Mouse (Mus musculus) cortical plate, adult 2 months (tissue): ENCODE measurements at regions not wholly inside any gene's neighbourhood (a gene's known extent, or its start where the extent isn't known, plus 50 kb on each side); places are given as distances from the start of the nearest gene placed in this dataset.

Experiments used
- H3K27ac ChIP-seq: fragments of 200-500 bp; 2 replicates; pipeline ENCODE4 v1.5.1; 2012; ENCODE audit warnings: low read length, control low read depth, inconsistent platforms; ENCODE audit not compliant: insufficient read depth
- H3K4me1 ChIP-seq: fragments of 200-500 bp; 2 replicates; pipeline ENCODE4 v1.6.1; 2011; ENCODE audit warnings: low read length; ENCODE audit not compliant: control insufficient read depth, insufficient read depth
- H3K4me3 ChIP-seq: fragments of 200-500 bp; 2 replicates; pipeline ENCODE4 v1.5.1; 2011; ENCODE audit warnings: mild to moderate bottlenecking, low read length, control low read depth; ENCODE audit not compliant: insufficient read depth
- CTCF ChIP-seq: fragments of 200-500 bp; IDR thresholded peaks from 2 replicates; pipeline ENCODE4 v1.5.1; 2011; ENCODE audit warnings: mild to moderate bottlenecking, control low read depth, low read length; ENCODE audit not compliant: insufficient read depth; ENCODE audit errors: extremely low read depth
- POLR2A ChIP-seq: fragments of 200-500 bp; IDR thresholded peaks from 2 replicates; pipeline ENCODE4 v1.6.1; 2011; ENCODE audit warnings: mild to moderate bottlenecking, low read length, control low read depth; ENCODE audit not compliant: insufficient read depth; ENCODE audit errors: extremely low read depth

DNA sequence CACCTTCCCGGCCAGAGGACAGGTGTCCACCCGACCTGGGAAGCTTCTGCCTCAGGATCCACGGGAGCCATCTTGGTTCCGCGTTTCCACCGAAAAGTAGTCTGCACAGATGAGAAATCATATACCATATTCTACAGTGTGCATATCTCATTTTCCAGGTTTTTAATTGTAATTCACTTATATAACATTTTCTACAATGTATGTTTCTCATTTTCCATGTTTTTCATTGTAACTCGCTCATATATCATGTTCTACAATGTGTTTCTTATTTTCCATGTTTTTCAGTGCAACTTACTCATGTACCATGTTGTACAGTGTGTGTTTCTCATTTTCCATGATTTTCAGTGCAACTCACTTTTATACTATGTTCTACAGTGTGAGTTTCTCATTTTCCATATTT, 65.4 kb upstream of the Rab39b start:
- Histone ChIP-seq H3K4me3 (no peak overlapping the region), H3K27ac (no peak overlapping the region), H3K4me1 (no peaks in the 10 kb centered on the region)
- TF ChIP-seq CTCF (no peak), POLR2A (no peak)
